Mouse (Mus musculus) cerebellum, adult 2 months (tissue): ENCODE measurements around the gene Epn3.

Experiments
- CTCF ChIP-seq: fragments of 200-500 bp; IDR thresholded peaks from 2 replicates; pipeline ENCODE4 v1.5.1; 2011; ENCODE audit warnings: low read depth, mild to moderate bottlenecking, control low read depth, low read length, moderate library complexity, borderline replicate concordance; ENCODE audit not compliant: insufficient read depth
- POLR2A ChIP-seq: fragments of 200-500 bp; IDR thresholded peaks from 2 replicates; pipeline ENCODE4 v1.6.1; 2011; ENCODE audit warnings: low read length, control low read depth, borderline replicate concordance; ENCODE audit not compliant: insufficient read depth

DNA sequence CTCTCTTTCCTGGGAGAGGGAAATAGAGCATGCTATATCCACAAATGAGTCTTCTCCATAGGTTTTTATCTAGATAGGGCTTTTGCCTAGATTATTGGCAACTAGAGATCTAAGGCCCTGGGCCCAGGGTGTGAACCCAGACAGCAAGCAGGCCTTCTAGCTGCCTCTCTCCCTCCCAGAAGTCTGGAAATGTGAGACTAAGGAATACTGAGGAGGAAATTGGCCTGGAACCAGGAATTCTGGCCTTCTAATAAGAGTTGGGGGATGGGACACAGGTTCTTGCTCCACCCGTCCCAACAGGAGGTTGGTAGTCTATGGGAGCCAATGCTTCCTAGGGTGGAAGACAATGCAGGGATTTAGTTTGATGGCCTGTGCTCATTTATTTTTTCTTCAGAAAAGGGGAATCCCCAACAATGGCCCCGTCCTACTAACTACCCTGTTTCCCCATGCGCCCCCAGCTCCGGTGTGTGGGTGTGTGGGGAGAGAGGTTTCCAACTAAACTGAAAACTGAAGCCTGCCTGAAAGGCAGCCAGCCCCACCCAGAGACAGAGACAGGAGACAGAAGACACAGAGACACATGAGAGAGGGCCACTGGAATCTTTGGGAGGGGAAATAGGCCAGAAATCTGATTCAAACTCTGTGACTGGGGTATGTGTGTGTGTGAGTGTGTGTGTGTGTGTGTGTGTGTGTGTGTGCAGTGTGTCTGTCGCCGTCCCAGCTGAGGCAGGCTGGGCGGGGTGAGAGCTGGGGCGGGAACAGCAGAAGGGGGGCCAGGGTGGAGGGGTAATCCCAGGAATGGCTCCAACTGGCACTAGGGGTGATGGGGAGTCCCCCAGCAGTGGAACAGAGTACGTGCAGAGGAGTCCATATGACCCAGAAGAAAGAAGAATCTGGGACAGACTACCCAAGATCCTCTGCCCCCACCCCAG, 30.4 kb downstream of the Epn3 start:
- TF ChIP-seq POLR2A (no peak), CTCF (no peak)
